Mouse (Mus musculus) liver, embryonic 13.5 days (tissue): ENCODE data around the gene Il25. TPM values are rescaled to one million over a fixed set of nuclear protein-coding genes. Genes with fewer than 3 reads are reported as not detected.

Experiments used
- ATAC-seq: fragments of 200-750 bp; cut with Nextera tagmentation; 2 replicates; pipeline ENCODE4 v1.8.0; 2017; ENCODE audit warnings: low read depth, mild to moderate bottlenecking, moderate number of reproducible peaks, moderate library complexity
- DNase-seq: peaks from one replicate; pipeline ENCODE4 v3.0.0; 2022
- H3K27ac ChIP-seq: fragments of 300-500 bp; sonication (generic); 2 replicates; pipeline ENCODE4 v1.5.1; 2015; ENCODE audit warnings: moderate library complexity, mild to moderate bottlenecking, inconsistent platforms
- H3K27me3 ChIP-seq: fragments of 300-500 bp; sonication (generic); 2 replicates; pipeline ENCODE4 v1.6.1; 2015; ENCODE audit warnings: mild to moderate bottlenecking, inconsistent platforms
- H3K36me3 ChIP-seq: fragments of 300-500 bp; sonication (generic); 2 replicates; pipeline ENCODE4 v1.6.1; 2015; ENCODE audit warnings: mild to moderate bottlenecking, inconsistent platforms
- H3K4me1 ChIP-seq: fragments of 300-500 bp; sonication (generic); replicated peaks from 2 replicates; pipeline ENCODE4 v1.6.1; 2015; ENCODE audit warnings: inconsistent platforms
- H3K4me2 ChIP-seq: fragments of 300-500 bp; sonication (generic); 2 replicates; pipeline ENCODE4 v1.6.1; 2015; ENCODE audit warnings: inconsistent platforms, mild to moderate bottlenecking, moderate library complexity
- H3K4me3 ChIP-seq: fragments of 300-500 bp; sonication (generic); replicated peaks from 2 replicates; pipeline ENCODE4 v1.5.1; 2015; ENCODE audit warnings: mild to moderate bottlenecking, inconsistent platforms
- H3K9ac ChIP-seq: fragments of 300-500 bp; sonication (generic); 2 replicates; pipeline ENCODE4 v1.6.1; 2015; ENCODE audit warnings: mild to moderate bottlenecking, inconsistent platforms
- H3K9me3 ChIP-seq: fragments of 300-500 bp; sonication (generic); replicated peaks from 2 replicates; pipeline ENCODE4 v1.6.1; 2016; ENCODE audit warnings: inconsistent platforms
- WGBS: fragments of 180-500 bp; shearing (Covaris S2); methylation state at CpG from one replicate; pipeline ENCODE4 v1.1.7; 2015; ENCODE audit not compliant: insufficient replicate concordance; 5-methylcytosine and 5-hydroxymethylcytosine counted together
- microRNA counts: library from miRNA; unstranded; fragments of <30 nt; microRNA quantifications from one replicate; lab custom pipeline; 2016
- microRNA-seq: library from miRNA; unstranded; fragments of <30 nt; microRNA quantifications from one replicate; pipeline ENCODE4, GENCODE M21; 2016
- polyA plus RNA-seq: library from polyadenylated mRNA; unstranded; fragments of >200 nt; fragmentation: Nextera tagmentation; extraction: Ambion mirVana; gene quantifications from 2 replicates; pipeline ENCODE4 v1.2.1, GENCODE M21; 2015

Gene Il25
- polyA plus RNA-seq, 1 experiment from 2014 or later = not detected

- no peaks in the 10 kb centered on the region for H3K36me3 ChIP-seq
- DNase-seq = no peak
- no peak for ATAC-seq
- 66% methylated on average over 6 of the region's 6 CpGs for WGBS
- H3K27ac ChIP-seq = no peak overlapping the region
- H3K9me3 ChIP-seq = no peaks in the 10 kb centered on the region
- no peak overlapping the region for H3K9ac ChIP-seq
- no peaks in the 10 kb centered on the region for H3K4me1 ChIP-seq
- H3K4me3 ChIP-seq = no peak overlapping the region
- H3K27me3 ChIP-seq = peaks cover 15% of the 10 kb centered on the region
- no peak overlapping the region for H3K4me2 ChIP-seq
Measured at GRCm38 (mm10) chr14:54974068-54974791, 41.7 kb downstream of the Il25 start.

GRCm38 (mm10) chr14:54976633-54977032 is 44.1 kb downstream of the Il25 start, which contains the start of gene Gm17428:
TSS of gene Gm17428 (plus strand) at chr14:54976933.
- DNase-seq = no peak
- Histone ChIP-seq H3K4me2 (no peak within 1 kb of the TSS), H3K27ac (no peak within 1 kb of the TSS), H3K27me3 (peaks cover 11% of the 10 kb centered on the region), H3K4me1 (no peaks in the 10 kb centered on the region), H3K9ac (no peak within 1 kb of the TSS), H3K36me3 (no peaks in the 10 kb centered on the region), H3K4me3 (no peak within 1 kb of the TSS), H3K9me3 (no peaks in the 10 kb centered on the region)
- ATAC-seq = no peak
- WGBS = 46% methylated on average over 1 of the region's 1 CpGs

GRCm38 (mm10) chr14:54978664-54979063 is 46.2 kb downstream of the Il25 start:
- Histone ChIP-seq H3K4me1 (no peaks in the 10 kb centered on the region), H3K4me2 (no peak overlapping the region), H3K9me3 (no peaks in the 10 kb centered on the region), H3K27ac (no peak overlapping the region), H3K27me3 (peaks cover 11% of the 10 kb centered on the region), H3K36me3 (no peaks in the 10 kb centered on the region), H3K4me3 (no peak overlapping the region), H3K9ac (no peak overlapping the region)
- DNase-seq (no peak), ATAC-seq (no peak)
- WGBS = 73% methylated on average over 8 of the region's 8 CpGs

- Histone ChIP-seq H3K27me3 (peaks cover 8% of the 10 kb centered on the region), H3K4me2 (no peak overlapping the region), H3K4me1 (no peaks in the 10 kb centered on the region), H3K27ac (no peak overlapping the region), H3K9me3 (no peaks in the 10 kb centered on the region), H3K4me3 (no peak overlapping the region), H3K9ac (no peak overlapping the region), H3K36me3 (no peaks in the 10 kb centered on the region)
- ATAC-seq = no peak
- WGBS = 87% methylated on average over 7 of the region's 7 CpGs
- DNase-seq = no peak
Measured at GRCm38 (mm10) chr14:54981934-54982333, 49.4 kb downstream of the Il25 start.

MicroRNAs within 50 kb of the gene (microRNA counts, 519-probe panel; counts per million panel counts)
- microRNA mmu-miR-208a (lab: Ali Mortazavi, UCI) (2,032 counts per million, percentile 6 among the panel's probes with 10 or more counts), microRNA mmu-miR-208b (lab: Ali Mortazavi, UCI) (114 counts per million)

Small RNAs within 50 kb of the gene (microRNA-seq; reads per million reads assigned to microRNA genes)
- 23.8 reads per million, percentile 35 among the genes with 10 or more reads in this experiment for gene Mir208a
- 96.1 reads per million, percentile 50 among the genes with 10 or more reads in this experiment for gene Mir208b

Other genes with a start within 250 kb of the Il25 start
- gene 1700123O20Rik, start 246.5 kb upstream of the Il25 start, polyA plus RNA-seq = 46.3 and 51.6 TPM in 2 replicates
- gene Acin1, start 245.8 kb upstream of the Il25 start, polyA plus RNA-seq = 62.5 and 68.7 TPM in 2 replicates
- gene Gm29776, start 233.9 kb upstream of the Il25 start, polyA plus RNA-seq = 0.03 and 0.05 TPM in 2 replicates
- 3.4 and 3.5 TPM in 2 replicates for gene Cebpe, start 220.5 kb upstream of the Il25 start, polyA plus RNA-seq
- gene Slc7a8, start 150.7 kb upstream of the Il25 start, polyA plus RNA-seq = 2.1 and 3.6 TPM in 2 replicates
- not detected in 2 replicates for gene Rnf212b, start 118.6 kb upstream of the Il25 start, polyA plus RNA-seq
- gene Homez, start 61.7 kb upstream of the Il25 start, polyA plus RNA-seq = 2.2 TPM in 2 replicates
- gene Ppp1r3e, start 55.1 kb upstream of the Il25 start, polyA plus RNA-seq = 0.41 and 0.50 TPM in 2 replicates
- 0.57 and 0.62 TPM in 2 replicates for gene Bcl2l2, start 49.3 kb upstream of the Il25 start, polyA plus RNA-seq
- gene Gm20521, start 49.3 kb upstream of the Il25 start, polyA plus RNA-seq = 0.09 TPM in 1 of 2 replicates, not detected in the other
- 53.9 and 59.1 TPM in 2 replicates for gene Pabpn1, start 40.2 kb upstream of the Il25 start, polyA plus RNA-seq
- gene Slc22a17, start 19.6 kb upstream of the Il25 start, polyA plus RNA-seq = 2.0 and 2.1 TPM in 2 replicates
- 0.71 TPM in 2 replicates for gene Efs, start 6.6 kb upstream of the Il25 start, polyA plus RNA-seq
- 0.20 TPM in 1 of 2 replicates, not detected in the other for gene Cmtm5, start 3.6 kb downstream of the Il25 start, polyA plus RNA-seq
- gene Myh6, start 34.2 kb downstream of the Il25 start, polyA plus RNA-seq = 0.69 and 2.9 TPM in 2 replicates
- gene Gm17428, start 44.2 kb downstream of the Il25 start, polyA plus RNA-seq = not detected in 2 replicates
- gene Myh7, start 61.9 kb downstream of the Il25 start, polyA plus RNA-seq = 0.98 and 6.2 TPM in 2 replicates
- 55.5 and 61.8 TPM in 2 replicates for gene Ngdn, start 82.8 kb downstream of the Il25 start, polyA plus RNA-seq
- gene Zfhx2, start 159.6 kb downstream of the Il25 start, polyA plus RNA-seq = 1.1 and 1.2 TPM in 2 replicates
- gene Thtpa, start 162.1 kb downstream of the Il25 start, polyA plus RNA-seq = 5.5 TPM in 2 replicates
- 26.1 and 27.6 TPM in 2 replicates for gene Ap1g2, start 173.9 kb downstream of the Il25 start, polyA plus RNA-seq
- gene Jph4, start 184.2 kb downstream of the Il25 start, polyA plus RNA-seq = 0.06 and 0.07 TPM in 2 replicates